Mouse (Mus musculus): Measurements from ENCODE around the gene Cdhr4. TPM values are rescaled to one million over a fixed set of nuclear protein-coding genes. Genes with fewer than 3 reads are reported as not detected.
A peak's percentile ranks its signal among the peaks of the same experiment; 100 is the strongest.

The Cdhr4 gene
- polyA plus RNA-seq (2012; ENCODE audit: insufficient read depth, insufficient read length, missing spikeins) = 5.2 TPM in 1 of 2 replicates, not detected in the other

- Histone ChIP-seq H3K4me1 (ENCODE audit: control insufficient read depth, insufficient read depth, low read length) (peaks cover 21% of the 10 kb centered on the region), H3K4me3 (ENCODE audit: insufficient read depth, low read length) (no peak within 1 kb of the TSS), H3K27ac (ENCODE audit: insufficient read depth, low read depth, low read length) (no peak within 1 kb of the TSS)
- TF ChIP-seq CTCF (IDR thresholded peaks at IDR 0.05; ENCODE audit: low read depth, low read length) = no peak
- no peak for TF ChIP-seq POLR2A (IDR thresholded peaks at IDR 0.05; ENCODE audit: borderline replicate concordance, low read depth, low read length)
Measured at GRCm38 (mm10) chr9:107992197-107992596, at the start of gene Cdhr4. Gene Cdhr4 (plus strand): TSS chr9:107992497.

- no peak overlapping the region for H3K27ac ChIP-seq (ENCODE audit: insufficient read depth, low read depth, low read length)
- TF ChIP-seq CTCF (IDR thresholded peaks at IDR 0.05; ENCODE audit: low read depth, low read length) = no peak
- no peak for TF ChIP-seq POLR2A (IDR thresholded peaks at IDR 0.05; ENCODE audit: borderline replicate concordance, low read depth, low read length)
Measured at GRCm38 (mm10) chr9:107947241-107948194, 44.8 kb upstream of the Cdhr4 start.

GRCm38 (mm10) chr9:107949184-107949921 lies 42.9 kb upstream of the Cdhr4 start:
- H3K4me1 ChIP-seq (ENCODE audit: control insufficient read depth, insufficient read depth, low read length) = peaks cover 5% of the 10 kb centered on the region
- no peak overlapping the region for H3K27ac ChIP-seq (ENCODE audit: insufficient read depth, low read depth, low read length)
- TF ChIP-seq POLR2A (IDR thresholded peaks at IDR 0.05; ENCODE audit: borderline replicate concordance, low read depth, low read length) (no peak), CTCF (IDR thresholded peaks at IDR 0.05; ENCODE audit: low read depth, low read length) (no peak)
- H3K4me3 ChIP-seq (ENCODE audit: insufficient read depth, low read length) = no peak overlapping the region

More at GRCm38 (mm10) chr9:107947241-107948194, 44.8 kb upstream of the Cdhr4 start:
- no peak overlapping the region for H3K4me3 ChIP-seq (ENCODE audit: insufficient read depth, low read length)
- H3K4me1 ChIP-seq (ENCODE audit: control insufficient read depth, insufficient read depth, low read length) = peaks cover 5% of the 10 kb centered on the region

- TF ChIP-seq POLR2A (IDR thresholded peaks at IDR 0.05; ENCODE audit: borderline replicate concordance, low read depth, low read length) = no peak
- no peak for TF ChIP-seq CTCF (IDR thresholded peaks at IDR 0.05; ENCODE audit: low read depth, low read length)
- Histone ChIP-seq H3K4me1 (ENCODE audit: control insufficient read depth, insufficient read depth, low read length) (peaks cover 5% of the 10 kb centered on the region), H3K4me3 (ENCODE audit: insufficient read depth, low read length) (peak within 1 kb of the TSS; percentile 89), H3K27ac (ENCODE audit: insufficient read depth, low read depth, low read length) (peak within 1 kb of the TSS; percentile 31; the same call in 1 of the 2 replicates)
Measured at GRCm38 (mm10) chr9:107949922-107950235, 42.4 kb upstream of the Cdhr4 start, which contains the start of gene Traip. Gene Traip (plus strand): TSS chr9:107950136.

GRCm38 (mm10) chr9:107950460-107951355 lies 41.6 kb upstream of the Cdhr4 start:
- TF ChIP-seq POLR2A (IDR thresholded peaks at IDR 0.05; ENCODE audit: borderline replicate concordance, low read depth, low read length) (0 out of 2 replicates have a peak, but pooled peaks have one; percentile 33), CTCF (IDR thresholded peaks at IDR 0.05; ENCODE audit: low read depth, low read length) (no peak)
- peak overlapping the region; percentile 31; the same call in 1 of the 2 replicates for H3K27ac ChIP-seq (ENCODE audit: insufficient read depth, low read depth, low read length)
- H3K4me1 ChIP-seq (ENCODE audit: control insufficient read depth, insufficient read depth, low read length) = peaks cover 8% of the 10 kb centered on the region
- peak overlapping the region; percentile 89 for H3K4me3 ChIP-seq (ENCODE audit: insufficient read depth, low read length)

GRCm38 (mm10) chr9:107955613-107956289 lies 36.5 kb upstream of the Cdhr4 start:
- H3K27ac ChIP-seq (ENCODE audit: insufficient read depth, low read depth, low read length) = no peak overlapping the region
- no peak overlapping the region for H3K4me3 ChIP-seq (ENCODE audit: insufficient read depth, low read length)
- no peak for TF ChIP-seq POLR2A (IDR thresholded peaks at IDR 0.05; ENCODE audit: borderline replicate concordance, low read depth, low read length)
- TF ChIP-seq CTCF (IDR thresholded peaks at IDR 0.05; ENCODE audit: low read depth, low read length) = no peak
- H3K4me1 ChIP-seq (ENCODE audit: control insufficient read depth, insufficient read depth, low read length) = peaks cover 12% of the 10 kb centered on the region

GRCm38 (mm10) chr9:107957141-107957540 lies 35.2 kb upstream of the Cdhr4 start:
- TF ChIP-seq CTCF (IDR thresholded peaks at IDR 0.05; ENCODE audit: low read depth, low read length) (no peak), POLR2A (IDR thresholded peaks at IDR 0.05; ENCODE audit: borderline replicate concordance, low read depth, low read length) (no peak)
- peaks cover 7% of the 10 kb centered on the region for H3K4me1 ChIP-seq (ENCODE audit: control insufficient read depth, insufficient read depth, low read length)
- no peak overlapping the region for H3K4me3 ChIP-seq (ENCODE audit: insufficient read depth, low read length)

GRCm38 (mm10) chr9:107959896-107960295 lies 32.4 kb upstream of the Cdhr4 start:
- H3K27ac ChIP-seq (ENCODE audit: insufficient read depth, low read depth, low read length) = no peak overlapping the region
- no peak overlapping the region for H3K4me3 ChIP-seq (ENCODE audit: insufficient read depth, low read length)
- H3K4me1 ChIP-seq (ENCODE audit: control insufficient read depth, insufficient read depth, low read length) = peaks cover 11% of the 10 kb centered on the region
- TF ChIP-seq CTCF (IDR thresholded peaks at IDR 0.05; ENCODE audit: low read depth, low read length) (no peak), POLR2A (IDR thresholded peaks at IDR 0.05; ENCODE audit: borderline replicate concordance, low read depth, low read length) (no peak)

More at GRCm38 (mm10) chr9:107957141-107957540, 35.2 kb upstream of the Cdhr4 start:
- no peak overlapping the region for H3K27ac ChIP-seq (ENCODE audit: insufficient read depth, low read depth, low read length)

Data from bone marrow macrophage, adult 2 months (primary cell).